In the genomic region with DNA sequence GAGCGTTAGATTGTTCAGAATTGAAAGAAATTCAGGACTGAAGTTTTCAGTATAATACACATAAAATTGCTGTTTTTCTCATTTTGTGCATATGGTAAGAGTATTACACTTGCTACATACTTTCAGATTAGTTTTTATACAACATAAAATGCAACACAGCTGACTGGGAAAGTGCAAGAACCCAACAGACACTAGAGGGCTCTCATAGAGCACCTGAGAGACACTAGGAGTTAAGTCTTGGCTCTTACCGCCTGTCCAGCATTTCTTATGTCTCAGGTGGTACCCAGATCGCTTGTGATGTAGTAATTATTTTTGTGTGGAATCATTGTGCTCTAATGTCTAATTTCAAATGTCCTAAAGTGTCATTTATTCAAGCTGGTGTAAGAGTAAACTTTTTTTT, we compare ENCODE assay signal across 9 mouse cellular contexts.
DNase-seq lines count a peak whose midpoint lies in the region; ATAC-seq and TF ChIP-seq lines count a peak whose summit lies in the region.
"Had no signal": no experiment of that assay in that cellular context is flagged by ENCODE, and none has a peak within 500 bp of the region (broad histone marks: within the 10 kb centered on the region; RNA-seq: fewer than 3 reads in every experiment).

No protein-coding gene starts in this region.

- peak; percentile 38 for DNase-seq in kidney, postnatal 10 days
- peak; percentile 58 for DNase-seq in 3T3-L1 (ENCODE audit: low read depth, low spot score)
- DNase-seq in CH12.LX (ENCODE audit: extremely low read depth): no peak
- DNase-seq in embryonic facial prominence, embryonic 11.5 days (ENCODE audit: low spot score): peak; percentile 71
- DNase-seq in urinary bladder, adult 18-20 months (ENCODE audit: low spot score in 2 of 2): no peak
- DNase-seq: adrenal gland, postnatal 25 days had no signal

- TF ChIP-seq RAD21 in CH12.LX (IDR thresholded peaks at IDR 0.05; ENCODE audit: low read depth, low read length): peak; percentile 66

- H3K4me2 ChIP-seq in kidney, embryonic 16.5 days (replicated peaks; ENCODE audit: low read depth, low read length): no peak overlapping the region
- no peak overlapping the region for H3K4me2 ChIP-seq in CH12.LX (ENCODE audit: insufficient read depth, low read depth, poor library complexity, severe bottlenecking)
- H3K4me2 ChIP-seq in embryonic facial prominence, embryonic 11.5 days (ENCODE audit: low read depth, low read length): no peak overlapping the region
- H3K4me2 ChIP-seq: limb, embryonic 12.5 days had no signal

- 60% methylated on average over 3 of the region's 3 CpGs for WGBS in kidney, embryonic 16.5 days
- WGBS in embryonic facial prominence, embryonic 11.5 days: 55% methylated on average over 3 of the region's 3 CpGs

- no peaks in the 10 kb centered on the region for H3K9me3 ChIP-seq in kidney, embryonic 16.5 days (ENCODE audit: low read length)
- H3K9me3 ChIP-seq in CH12.LX (replicated peaks; ENCODE audit: low read length): no peaks in the 10 kb centered on the region
- no peaks in the 10 kb centered on the region for H3K9me3 ChIP-seq in embryonic facial prominence, embryonic 11.5 days (replicated peaks; ENCODE audit: control insufficient read depth, low read length)
- H3K9me3 ChIP-seq: limb, embryonic 12.5 days had no signal

- TF ChIP-seq CTCF in CH12.LX (conservative IDR thresholded peaks at IDR 0.05 in 1 of 2, IDR thresholded peaks at IDR 0.05 in 1 of 2; ENCODE audit: low read depth in 2 of 2, low read length in 2 of 2): peak in 1 of 2 experiments; percentile 60; a peak in 2 of 4 replicates

- no peaks in the 10 kb centered on the region for H3K27me3 ChIP-seq in kidney, embryonic 16.5 days (ENCODE audit: insufficient read depth, low read length)
- no peaks in the 10 kb centered on the region for H3K27me3 ChIP-seq in CH12.LX (replicated peaks)
- no peaks in the 10 kb centered on the region for H3K27me3 ChIP-seq in embryonic facial prominence, embryonic 11.5 days (ENCODE audit: control insufficient read depth, insufficient read depth, low read length)
- H3K27me3 ChIP-seq: limb, embryonic 12.5 days had no signal

- H3K9ac ChIP-seq in kidney, embryonic 16.5 days (replicated peaks; ENCODE audit: low read length): no peak overlapping the region
- H3K9ac ChIP-seq in CH12.LX (ENCODE audit: insufficient read depth, low read depth): no peak overlapping the region
- no peak overlapping the region for H3K9ac ChIP-seq in embryonic facial prominence, embryonic 11.5 days (replicated peaks; ENCODE audit: low read length)
- H3K9ac ChIP-seq: limb, embryonic 12.5 days had no signal

- no peak overlapping the region for H3K27ac ChIP-seq in kidney, embryonic 16.5 days (ENCODE audit: low read length)
- H3K27ac ChIP-seq in CH12.LX (ENCODE audit: insufficient read depth, low read depth): no peak overlapping the region
- H3K27ac ChIP-seq in embryonic facial prominence, embryonic 11.5 days (replicated peaks; ENCODE audit: low read depth, low read length): no peak overlapping the region
- H3K27ac ChIP-seq: limb, embryonic 12.5 days had no signal

- no peak for ATAC-seq in kidney, embryonic 16.5 days (ENCODE audit: low FRiP score, low TSS enrichment)
- ATAC-seq in embryonic facial prominence, embryonic 11.5 days (replicated peaks; ENCODE audit: insufficient number of reproducible peaks, low FRiP score, low TSS enrichment, low read depth): no peak
- no peak for ATAC-seq in megakaryocyte, adult 5-6 weeks (ENCODE audit: poor library complexity, severe bottlenecking)

- H3K4me1 ChIP-seq in kidney, embryonic 16.5 days (ENCODE audit: insufficient read depth, low read length): peaks cover 9% of the 10 kb centered on the region
- no peaks in the 10 kb centered on the region for H3K4me1 ChIP-seq in CH12.LX (ENCODE audit: control insufficient read depth in 1 of 2, insufficient read depth in 2 of 2)
- no peaks in the 10 kb centered on the region for H3K4me1 ChIP-seq in embryonic facial prominence, embryonic 11.5 days (ENCODE audit: control insufficient read depth, insufficient read depth, low read length)

- peaks cover 28% of the 10 kb centered on the region for H3K36me3 ChIP-seq in kidney, embryonic 16.5 days (ENCODE audit: insufficient read depth, low read length)
- H3K36me3 ChIP-seq in CH12.LX (replicated peaks in 1 of 2; ENCODE audit: control insufficient read depth in 1 of 2, insufficient read depth in 1 of 2, low read length in 1 of 2): peaks cover 19 to 67% of the 10 kb centered on the region in 2 experiments
- H3K36me3 ChIP-seq in embryonic facial prominence, embryonic 11.5 days (replicated peaks; ENCODE audit: control insufficient read depth, insufficient read depth, low read depth, low read length): peaks cover 4% of the 10 kb centered on the region; the same call in 1 of the 2 replicates

- TF ChIP-seq POLR2A in CH12.LX (IDR thresholded peaks at IDR 0.05; ENCODE audit: low read depth, low read length): no peak

- TF ChIP-seq EP300 in CH12.LX (IDR thresholded peaks at IDR 0.05; ENCODE audit: low read length): no peak

- no peak overlapping the region for H3K4me3 ChIP-seq in kidney, embryonic 16.5 days (ENCODE audit: low read length)
- no peak overlapping the region for H3K4me3 ChIP-seq in CH12.LX (replicated peaks in 1 of 3; ENCODE audit: low read depth in 2 of 3, low read length in 2 of 3, poor library complexity in 1 of 3)
- no peak overlapping the region for H3K4me3 ChIP-seq in embryonic facial prominence, embryonic 11.5 days (ENCODE audit: low read depth, low read length)
- H3K4me3 ChIP-seq: limb, embryonic 12.5 days had no signal

- dilution Hi-C loops in CH12.LX (cut with MboI; ENCODE audit: extremely low pct_ligation_motif_present, extremely low pct_unique_long_range_greater_than_20kb, low sequenced_read_pairs): no loop called here

- in situ Hi-C loops in CH12.LX (cut with MboI; ENCODE audit: low pct_ligation_motif_present, low pct_unique_long_range_greater_than_20kb, low sequenced_read_pairs): no loop called here

- H3K79me2 ChIP-seq in CH12.LX (replicated peaks; ENCODE audit: control insufficient read depth, extremely low read depth, insufficient read depth, poor library complexity, severe bottlenecking): no peaks in the 10 kb centered on the region

TF ChIP-seq in CH12.LX, 34 proteins besides CTCF, POLR2A, EP300 and RAD21:
- TF ChIP-seq ELF1 (IDR thresholded peaks at IDR 0.05; ENCODE audit: low read depth, low read length) (no peak), SMC3 (IDR thresholded peaks at IDR 0.05; ENCODE audit: low read depth, low read length) (peak; percentile 52), ETS1 (conservative IDR thresholded peaks at IDR 0.05; ENCODE audit: low read depth, low read length) (no peak), POLR2AphosphoS2 (IDR thresholded peaks at IDR 0.05; ENCODE audit: low read depth, low read length) (no peak), ZNF384 (IDR thresholded peaks at IDR 0.05; ENCODE audit: low read depth, low read length) (no peak)

Comparison
In these comparisons a context has a peak if more than half of its experiments do, and no peak if none do; other contexts are left out.
1. DNase-seq: peak in kidney, postnatal 10 days (single experiment), 3T3-L1 (single experiment) and embryonic facial prominence, embryonic 11.5 days (single experiment); none in CH12.LX (single experiment) and urinary bladder, adult 18-20 months (0 of 2).